Mouse (Mus musculus): ENCODE measurements around the gene Olfr617. TPM values are rescaled to one million over a fixed set of nuclear protein-coding genes. Genes with fewer than 3 reads are reported as not detected.
"Not testable (repeated sequence)": the region's sequence is repeated elsewhere in the genome, so short reads cannot be mapped to it uniquely, and the experiment has no call there.

Gene Olfr617
- polyA plus RNA-seq (2016; fragmentation: Nextera tagmentation; extraction: Ambion mirVana) = not detected in 2 replicates

DNA sequence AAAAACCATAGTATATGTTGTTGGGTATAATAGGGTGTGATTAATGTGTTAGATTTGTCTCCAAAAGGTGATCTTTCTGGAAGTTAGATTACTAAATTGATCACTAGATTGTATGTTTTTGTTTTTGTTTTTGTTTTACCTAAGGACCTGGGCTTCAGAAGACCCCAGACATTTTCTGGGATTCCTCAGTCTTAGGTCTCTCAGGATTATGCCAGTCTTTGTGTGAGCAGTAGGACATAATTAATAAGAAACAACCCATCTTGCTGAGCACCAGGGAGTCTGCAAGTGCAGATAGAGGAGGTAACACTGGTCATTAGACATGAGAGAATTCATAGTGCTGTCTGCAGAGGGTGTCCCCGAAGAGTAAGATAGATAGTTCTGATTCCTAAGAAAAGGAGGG, at the start of gene Olfr617:
Olfr617 (plus strand) TSS at position 301 of the 400 bp plus-strand sequence.
- no peak for DNase-seq (ENCODE audit: low spot score)
- H3K9me3 ChIP-seq (replicated peaks) = no peaks in the 10 kb centered on the region
- no peaks in the 10 kb centered on the region for H3K27me3 ChIP-seq (ENCODE audit: low read depth, poor library complexity, severe bottlenecking)
- no peaks in the 10 kb centered on the region for H3K4me1 ChIP-seq
- WGBS = 83% methylated on average over 1 of the region's 1 CpGs
- no peak within 1 kb of the TSS for H3K27ac ChIP-seq
- no peak within 1 kb of the TSS for H3K4me3 ChIP-seq
- no peaks in the 10 kb centered on the region for H3K36me3 ChIP-seq

DNA sequence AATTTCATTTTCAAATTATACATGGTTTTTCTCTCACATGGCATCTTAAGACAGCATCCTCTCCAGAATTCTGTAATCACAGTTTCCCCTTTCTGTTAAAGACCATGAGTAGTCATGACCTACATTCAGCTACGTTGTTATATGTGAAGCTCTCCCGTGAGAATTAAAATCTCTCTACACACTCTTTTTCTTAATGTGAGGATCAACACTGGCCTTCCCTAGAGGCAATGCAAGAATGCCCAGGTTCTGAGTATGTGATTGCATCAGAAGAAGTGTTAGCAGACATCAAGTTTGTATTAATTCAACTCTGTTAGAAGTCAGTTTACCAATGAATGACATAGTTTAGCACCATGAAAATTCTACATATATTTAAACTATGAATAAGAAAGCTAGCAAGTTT, 30.2 kb upstream of the Olfr617 start, which contains the start of gene Olfr612:
Olfr612 (minus strand) TSS at position 101 of the 400 bp plus-strand sequence.
- WGBS = 93% methylated on average over 2 of the region's 2 CpGs

DNA sequence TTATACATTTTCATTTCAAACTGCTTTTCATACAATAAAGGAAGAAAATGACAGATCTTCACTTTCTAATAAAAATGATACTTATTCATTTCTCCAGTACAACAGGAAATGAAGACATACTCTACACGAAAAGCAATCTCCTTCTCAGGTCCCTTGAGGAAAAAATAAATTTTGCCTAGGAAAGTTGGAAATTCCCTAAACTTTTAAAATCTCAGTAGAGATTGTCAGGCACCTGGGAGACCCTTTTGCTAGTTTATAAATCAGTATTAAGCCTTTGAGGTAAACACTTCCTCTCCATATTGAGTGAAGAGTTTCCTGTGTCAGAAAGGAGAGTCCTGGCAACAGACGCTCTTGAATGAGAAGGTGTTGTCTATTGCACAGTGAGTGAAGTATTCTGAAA, 25.1 kb upstream of the Olfr617 start, which contains the start of gene Olfr613:
Olfr613 (plus strand) TSS at position 301 of the 400 bp plus-strand sequence.
- Histone ChIP-seq H3K36me3 (no peaks in the 10 kb centered on the region), H3K4me3 (no peak within 1 kb of the TSS), H3K9me3 (replicated peaks) (no peaks in the 10 kb centered on the region), H3K27me3 (ENCODE audit: low read depth, poor library complexity, severe bottlenecking) (no peaks in the 10 kb centered on the region), H3K4me1 (no peaks in the 10 kb centered on the region), H3K27ac (no peak within 1 kb of the TSS)
- 83% methylated on average over 2 of the region's 2 CpGs for WGBS
- no peak for DNase-seq (ENCODE audit: low spot score)

More for the DNA sequence above, 30.2 kb upstream of the Olfr617 start, which contains the start of gene Olfr612:
- H3K4me3 ChIP-seq; H3K9me3 ChIP-seq (replicated peaks); H3K36me3 ChIP-seq; DNase-seq (ENCODE audit: low spot score); H3K27me3 ChIP-seq (ENCODE audit: low read depth, poor library complexity, severe bottlenecking); H3K4me1 ChIP-seq; H3K27ac ChIP-seq: not testable (repeated sequence)

DNA sequence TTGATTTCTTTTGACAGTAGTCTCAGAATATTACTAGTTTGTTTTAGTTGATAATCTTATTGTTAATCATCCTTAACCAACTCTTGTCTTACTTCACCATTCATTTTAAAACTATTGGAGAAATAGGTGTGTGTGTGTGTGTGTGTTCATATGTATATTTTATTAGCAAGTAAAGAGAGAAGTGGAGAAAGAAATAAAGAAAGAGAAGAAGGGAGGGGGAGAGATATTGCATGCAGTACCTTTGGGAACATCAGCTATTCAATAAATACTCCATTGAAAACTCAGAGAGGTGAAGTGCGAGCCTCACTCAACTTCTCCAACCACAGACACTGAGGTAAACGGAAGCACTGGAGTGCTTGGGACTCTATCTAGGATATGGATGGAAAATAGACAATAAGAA, 17.1 kb upstream of the Olfr617 start, which contains the start of gene Olfr615:
Olfr615 (plus strand) TSS at position 301 of the 400 bp plus-strand sequence.
- 91% methylated on average over 2 of the region's 2 CpGs for WGBS
- H3K4me3 ChIP-seq = no peak within 1 kb of the TSS

DNA sequence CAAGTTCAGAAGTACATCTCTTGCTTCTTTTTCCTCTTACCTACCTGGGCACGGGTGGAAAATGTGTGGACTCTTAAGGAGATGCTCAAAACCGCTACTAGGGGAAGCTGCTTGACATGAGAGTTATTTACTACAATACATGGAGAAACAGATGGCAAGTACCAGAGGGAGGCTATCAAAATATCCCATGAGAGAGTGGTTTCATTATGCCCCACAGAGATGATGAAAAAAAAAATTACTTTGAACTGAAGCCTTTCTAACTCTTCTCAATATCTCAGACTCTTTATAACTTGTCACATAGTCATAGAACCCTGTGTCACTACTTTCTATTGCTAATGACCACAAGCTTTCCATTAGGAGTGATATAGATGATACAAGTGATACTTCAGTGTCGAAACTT, 3.8 kb upstream of the Olfr617 start, which contains the start of gene Olfr616:
Olfr616 (minus strand) TSS at position 101 of the 400 bp plus-strand sequence.
- 95% methylated on average over 3 of the region's 3 CpGs for WGBS
- H3K27me3 ChIP-seq (ENCODE audit: low read depth, poor library complexity, severe bottlenecking) = no peaks in the 10 kb centered on the region
- DNase-seq (ENCODE audit: low spot score) = no peak
- H3K9me3 ChIP-seq (replicated peaks) = no peaks in the 10 kb centered on the region
- no peaks in the 10 kb centered on the region for H3K4me1 ChIP-seq
- H3K4me3 ChIP-seq = no peak within 1 kb of the TSS
- no peaks in the 10 kb centered on the region for H3K36me3 ChIP-seq
- no peak within 1 kb of the TSS for H3K27ac ChIP-seq

More for the DNA sequence above, 17.1 kb upstream of the Olfr617 start, which contains the start of gene Olfr615:
- no peaks in the 10 kb centered on the region for H3K9me3 ChIP-seq (replicated peaks)
- H3K36me3 ChIP-seq = no peaks in the 10 kb centered on the region
- DNase-seq (ENCODE audit: low spot score) = no peak
- no peaks in the 10 kb centered on the region for H3K27me3 ChIP-seq (ENCODE audit: low read depth, poor library complexity, severe bottlenecking)
- H3K27ac ChIP-seq = no peak within 1 kb of the TSS
- H3K4me1 ChIP-seq = no peaks in the 10 kb centered on the region

DNA sequence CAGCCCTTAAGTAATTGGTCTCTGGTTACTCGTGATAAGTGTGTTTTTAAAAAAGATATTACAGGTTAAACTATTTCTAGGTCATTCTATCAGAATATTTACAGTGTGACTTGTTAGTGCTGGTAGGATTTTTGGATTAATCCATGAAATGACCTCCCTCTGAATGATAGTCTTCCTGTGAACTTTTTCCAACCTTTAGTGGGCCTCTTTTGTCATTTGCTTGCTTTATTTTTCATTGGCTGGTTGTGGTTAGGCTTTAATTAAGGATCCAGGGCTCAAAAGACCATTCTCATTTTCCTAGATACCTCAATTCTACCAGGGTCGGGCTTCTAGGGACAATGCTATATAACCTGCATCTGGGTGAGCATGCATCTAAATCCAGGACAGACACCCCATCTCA, 16.9 kb downstream of the Olfr617 start, which contains the start of gene Olfr618:
Olfr618 (plus strand) TSS at position 301 of the 400 bp plus-strand sequence.
- Histone ChIP-seq H3K27ac (no peak within 1 kb of the TSS), H3K4me3 (no peak within 1 kb of the TSS), H3K4me1 (no peaks in the 10 kb centered on the region), H3K27me3 (ENCODE audit: low read depth, poor library complexity, severe bottlenecking) (no peaks in the 10 kb centered on the region), H3K9me3 (replicated peaks) (no peaks in the 10 kb centered on the region), H3K36me3 (no peaks in the 10 kb centered on the region)
- WGBS = 66% methylated on average over 2 of the region's 2 CpGs
- DNase-seq (ENCODE audit: low spot score) = no peak

DNA sequence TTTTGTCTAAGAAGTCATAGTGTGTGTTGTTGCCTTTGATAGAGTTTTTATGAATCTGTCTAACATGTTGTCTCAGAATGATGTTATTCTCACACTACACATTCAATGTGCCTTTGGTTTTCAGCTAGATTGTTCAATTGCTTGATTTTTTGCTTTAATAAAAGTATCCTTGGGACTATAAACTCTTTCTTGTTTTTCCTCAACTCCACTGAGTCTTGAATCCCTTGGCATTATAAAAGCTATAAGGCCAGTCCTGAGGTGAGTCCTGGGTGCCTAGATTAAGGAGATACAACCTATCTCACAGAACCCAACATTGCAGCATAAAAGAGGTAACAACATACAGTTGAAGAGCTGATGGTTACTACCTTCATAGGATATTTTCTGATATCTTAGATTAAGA, 27.4 kb downstream of the Olfr617 start, which contains the start of gene Olfr619:
Olfr619 (plus strand) TSS at position 301 of the 400 bp plus-strand sequence.
- no peaks in the 10 kb centered on the region for H3K9me3 ChIP-seq (replicated peaks)

DNA sequence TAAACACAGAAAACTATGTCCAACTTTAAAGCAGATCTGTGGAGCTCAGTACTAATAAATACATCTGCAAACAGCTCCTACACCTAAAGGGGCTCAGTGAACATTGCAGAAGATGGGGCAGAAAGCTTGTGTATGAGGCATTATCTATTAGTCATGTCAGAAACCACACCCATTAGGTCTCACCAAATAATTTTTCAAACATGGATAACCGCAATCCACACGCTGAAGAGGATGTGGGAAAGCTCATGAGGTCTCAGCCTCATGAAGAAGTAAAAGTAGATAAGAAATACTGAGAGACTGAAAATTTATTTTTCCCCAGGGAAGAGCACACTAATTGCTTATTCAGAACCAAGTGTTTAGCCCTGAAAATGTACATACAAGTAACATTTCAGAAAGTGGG, 34.6 kb downstream of the Olfr617 start:
- 92% methylated on average over 2 of the region's 2 CpGs for WGBS
- Histone ChIP-seq H3K36me3 (no peaks in the 10 kb centered on the region), H3K27me3 (ENCODE audit: low read depth, poor library complexity, severe bottlenecking) (no peaks in the 10 kb centered on the region), H3K9me3 (replicated peaks) (no peaks in the 10 kb centered on the region), H3K4me1 (no peaks in the 10 kb centered on the region), H3K27ac (no peak overlapping the region), H3K4me3 (no peak overlapping the region)
- DNase-seq (ENCODE audit: low spot score) = no peak

More for the DNA sequence above, 27.4 kb downstream of the Olfr617 start, which contains the start of gene Olfr619:
- Histone ChIP-seq H3K27me3 (ENCODE audit: low read depth, poor library complexity, severe bottlenecking) (no peaks in the 10 kb centered on the region), H3K4me1 (no peaks in the 10 kb centered on the region), H3K36me3 (no peaks in the 10 kb centered on the region), H3K27ac (no peak within 1 kb of the TSS), H3K4me3 (no peak within 1 kb of the TSS)
- no peak for DNase-seq (ENCODE audit: low spot score)

DNA sequence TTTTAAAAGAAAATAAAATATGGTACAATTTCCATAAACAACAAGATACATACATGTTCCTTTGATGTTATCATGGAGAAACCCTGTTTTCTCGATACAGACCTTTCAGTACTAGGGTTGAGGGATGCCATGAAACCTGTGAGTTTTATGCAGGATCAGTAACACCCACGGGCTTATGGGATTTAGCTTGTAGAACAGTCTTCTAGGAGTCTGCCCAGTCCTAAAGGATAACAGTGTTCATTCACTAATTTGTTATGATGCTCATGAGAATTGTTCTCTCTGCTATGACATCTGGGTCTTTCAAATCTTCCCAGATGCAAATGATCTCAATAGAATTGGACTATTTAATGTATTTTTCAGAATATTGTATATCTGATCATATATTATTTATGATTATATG, 39.6 kb downstream of the Olfr617 start, which contains the start of gene Olfr620:
Olfr620 (minus strand) TSS at position 101 of the 400 bp plus-strand sequence.
- H3K4me1 ChIP-seq = no peaks in the 10 kb centered on the region
- no peak within 1 kb of the TSS for H3K27ac ChIP-seq
- WGBS = 88% methylated on average over 2 of the region's 2 CpGs
- no peaks in the 10 kb centered on the region for H3K27me3 ChIP-seq (ENCODE audit: low read depth, poor library complexity, severe bottlenecking)
- no peaks in the 10 kb centered on the region for H3K9me3 ChIP-seq (replicated peaks)
- no peaks in the 10 kb centered on the region for H3K36me3 ChIP-seq
- no peak within 1 kb of the TSS for H3K4me3 ChIP-seq
- DNase-seq (ENCODE audit: low spot score) = no peak

Small RNAs within 50 kb of the gene (microRNA-seq; reads per million reads assigned to microRNA genes)
- gene Gm26506 = not detected

Other genes starting within 250 kb of the Olfr617 start
- gene Olfr598, start 249.5 kb upstream of the Olfr617 start, polyA plus RNA-seq (2016; fragmentation: Nextera tagmentation; extraction: Ambion mirVana) = not detected in 2 replicates
- not detected in 2 replicates for gene Olfr599, start 237.1 kb upstream of the Olfr617 start, polyA plus RNA-seq (2016; fragmentation: Nextera tagmentation; extraction: Ambion mirVana)
- not detected in 2 replicates for gene Olfr600, start 223.4 kb upstream of the Olfr617 start, polyA plus RNA-seq (2016; fragmentation: Nextera tagmentation; extraction: Ambion mirVana)
- gene Olfr601, start 210.4 kb upstream of the Olfr617 start, polyA plus RNA-seq (2016; fragmentation: Nextera tagmentation; extraction: Ambion mirVana) = not detected in 2 replicates
- gene Olfr603, start 186.9 kb upstream of the Olfr617 start, polyA plus RNA-seq (2016; fragmentation: Nextera tagmentation; extraction: Ambion mirVana) = not detected in 2 replicates
- gene Usp17lc, start 158.0 kb upstream of the Olfr617 start, polyA plus RNA-seq (2016; fragmentation: Nextera tagmentation; extraction: Ambion mirVana) = 0.08 TPM in 1 of 2 replicates, not detected in the other
- gene Olfr605, start 127.6 kb upstream of the Olfr617 start, polyA plus RNA-seq (2016; fragmentation: Nextera tagmentation; extraction: Ambion mirVana) = not detected in 2 replicates
- gene Olfr606, start 124.0 kb upstream of the Olfr617 start, polyA plus RNA-seq (2016; fragmentation: Nextera tagmentation; extraction: Ambion mirVana) = not detected in 2 replicates
- not detected in 2 replicates for gene Olfr607, start 108.9 kb upstream of the Olfr617 start, polyA plus RNA-seq (2016; fragmentation: Nextera tagmentation; extraction: Ambion mirVana)
- not detected in 2 replicates for gene Olfr608, start 103.2 kb upstream of the Olfr617 start, polyA plus RNA-seq (2016; fragmentation: Nextera tagmentation; extraction: Ambion mirVana)
- gene Olfr609, start 75.0 kb upstream of the Olfr617 start, polyA plus RNA-seq (2016; fragmentation: Nextera tagmentation; extraction: Ambion mirVana) = not detected in 2 replicates
- not detected in 2 replicates for gene Olfr610, start 60.9 kb upstream of the Olfr617 start, polyA plus RNA-seq (2016; fragmentation: Nextera tagmentation; extraction: Ambion mirVana)
- not detected in 2 replicates for gene Olfr611, start 52.2 kb upstream of the Olfr617 start, polyA plus RNA-seq (2016; fragmentation: Nextera tagmentation; extraction: Ambion mirVana)
- not detected in 2 replicates for gene Olfr612, start 30.3 kb upstream of the Olfr617 start, polyA plus RNA-seq (2016; fragmentation: Nextera tagmentation; extraction: Ambion mirVana)
- not detected in 2 replicates for gene Olfr613, start 25.0 kb upstream of the Olfr617 start, polyA plus RNA-seq (2016; fragmentation: Nextera tagmentation; extraction: Ambion mirVana)
- not detected in 2 replicates for gene Olfr615, start 17.0 kb upstream of the Olfr617 start, polyA plus RNA-seq (2016; fragmentation: Nextera tagmentation; extraction: Ambion mirVana)
- gene Olfr616, start 3.9 kb upstream of the Olfr617 start, polyA plus RNA-seq (2016; fragmentation: Nextera tagmentation; extraction: Ambion mirVana) = not detected in 2 replicates
- not detected in 2 replicates for gene Olfr618, start 17.0 kb downstream of the Olfr617 start, polyA plus RNA-seq (2016; fragmentation: Nextera tagmentation; extraction: Ambion mirVana)
- gene Olfr619, start 27.5 kb downstream of the Olfr617 start, polyA plus RNA-seq (2016; fragmentation: Nextera tagmentation; extraction: Ambion mirVana) = not detected in 2 replicates
- gene Olfr620, start 39.5 kb downstream of the Olfr617 start, polyA plus RNA-seq (2016; fragmentation: Nextera tagmentation; extraction: Ambion mirVana) = not detected in 2 replicates
- gene Olfr622, start 69.6 kb downstream of the Olfr617 start, polyA plus RNA-seq (2016; fragmentation: Nextera tagmentation; extraction: Ambion mirVana) = not detected in 2 replicates
- not detected in 2 replicates for gene Olfr623, start 90.6 kb downstream of the Olfr617 start, polyA plus RNA-seq (2016; fragmentation: Nextera tagmentation; extraction: Ambion mirVana)
- gene Olfr624, start 98.1 kb downstream of the Olfr617 start, polyA plus RNA-seq (2016; fragmentation: Nextera tagmentation; extraction: Ambion mirVana) = 0.04 and 0.06 TPM in 2 replicates
- not detected in 2 replicates for gene Olfr625-ps1, start 109.7 kb downstream of the Olfr617 start, polyA plus RNA-seq (2016; fragmentation: Nextera tagmentation; extraction: Ambion mirVana)
- gene Olfr243, start 141.6 kb downstream of the Olfr617 start, polyA plus RNA-seq (2016; fragmentation: Nextera tagmentation; extraction: Ambion mirVana) = not detected in 2 replicates
- gene Olfr628, start 157.3 kb downstream of the Olfr617 start, polyA plus RNA-seq (2016; fragmentation: Nextera tagmentation; extraction: Ambion mirVana) = not detected in 2 replicates
- not detected in 2 replicates for gene Olfr629, start 171.9 kb downstream of the Olfr617 start, polyA plus RNA-seq (2016; fragmentation: Nextera tagmentation; extraction: Ambion mirVana)
- gene Olfr630, start 184.3 kb downstream of the Olfr617 start, polyA plus RNA-seq (2016; fragmentation: Nextera tagmentation; extraction: Ambion mirVana) = not detected in 2 replicates
- not detected in 2 replicates for gene Olfr69, start 198.5 kb downstream of the Olfr617 start, polyA plus RNA-seq (2016; fragmentation: Nextera tagmentation; extraction: Ambion mirVana)
- gene Olfr68, start 206.6 kb downstream of the Olfr617 start, polyA plus RNA-seq (2016; fragmentation: Nextera tagmentation; extraction: Ambion mirVana) = not detected in 2 replicates
- not detected in 2 replicates for gene Olfr67, start 218.8 kb downstream of the Olfr617 start, polyA plus RNA-seq (2016; fragmentation: Nextera tagmentation; extraction: Ambion mirVana)
- gene Hbb-bt, start 240.9 kb downstream of the Olfr617 start, polyA plus RNA-seq (2016; fragmentation: Nextera tagmentation; extraction: Ambion mirVana) = 172 and 327 TPM in 2 replicates

Data from limb, embryonic 10.5 days (tissue).